7 mouse cellular contexts compared by ENCODE assay signal in the genomic region with DNA sequence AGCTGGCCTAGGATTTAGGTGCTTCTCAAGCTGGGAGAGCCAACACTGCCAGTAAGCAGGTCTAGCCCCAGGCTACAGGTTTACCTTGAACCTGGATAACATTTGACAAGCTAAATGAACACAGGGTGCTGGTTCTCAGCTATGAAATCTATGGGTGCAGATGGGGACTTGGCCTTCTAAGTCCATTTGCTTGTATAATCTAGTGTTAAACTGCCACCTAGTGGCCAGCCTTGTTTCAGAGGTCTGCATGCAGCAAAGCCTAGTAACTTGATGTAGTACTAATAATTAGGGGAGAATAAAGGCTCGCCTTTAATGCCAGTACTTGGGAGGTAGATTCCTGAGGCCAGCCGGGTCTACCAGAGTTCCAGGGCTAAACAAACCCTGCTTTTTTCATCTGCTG. TPM values are rescaled to one million over a fixed set of nuclear protein-coding genes. Genes with fewer than 3 reads are reported as not detected.
DNase-seq lines count a peak whose midpoint lies in the region; ATAC-seq and TF ChIP-seq lines count a peak whose summit lies in the region.

No protein-coding gene starts in this region.

- 7% methylated on average over 2 of the region's 2 CpGs for WGBS in forebrain, embryonic 15.5 days
- WGBS in hindbrain, embryonic 14.5 days = 20% methylated on average over 2 of the region's 2 CpGs

- H3K9ac ChIP-seq in forebrain, embryonic 15.5 days (replicated peaks) = no peak overlapping the region; the same call in 1 of the 2 replicates
- H3K9ac ChIP-seq in hindbrain, embryonic 14.5 days = no peak overlapping the region

- POLR2A ChIA-PET in Patski (lab: Charles Lee) = no interaction called here

- no peak for DNase-seq in Patski (ENCODE audit: low read depth, low spot score)
- peak; percentile 87 for DNase-seq in c-Kit-positive CD71-positive TER-119-positive erythroid progenitor cells, embryonic 14.5 days (ENCODE audit: low spot score)
- peak; percentile 86 for DNase-seq in hindbrain, embryonic 14.5 days (ENCODE audit: low spot score)
- peak; percentile 53 to 77 for DNase-seq in left cerebral cortex, adult 18-20 months (ENCODE audit: low spot score in 2 of 2)
- DNase-seq in lung, postnatal 4 days = peak; percentile 58 to 85
- DNase-seq in spleen, adult 12 weeks (ENCODE audit: low spot score) = peak; percentile 65

- peak; percentile 50 for TF ChIP-seq CTCF in Patski (IDR thresholded peaks at IDR 0.05)

- H3K36me3 ChIP-seq in forebrain, embryonic 15.5 days = peaks cover 31% of the 10 kb centered on the region
- peaks cover 51% of the 10 kb centered on the region for H3K36me3 ChIP-seq in hindbrain, embryonic 14.5 days (replicated peaks; ENCODE audit: control insufficient read depth, insufficient read depth)

- no peaks in the 10 kb centered on the region for H3K9me3 ChIP-seq in forebrain, embryonic 15.5 days
- H3K9me3 ChIP-seq in hindbrain, embryonic 14.5 days (ENCODE audit: control insufficient read depth, low read length) = no peaks in the 10 kb centered on the region

- H3K4me2 ChIP-seq in forebrain, embryonic 15.5 days (replicated peaks) = peak overlapping the region; percentile 23
- H3K4me2 ChIP-seq in hindbrain, embryonic 14.5 days (replicated peaks) = peak overlapping the region; percentile 56

- H3K27ac ChIP-seq in forebrain, embryonic 15.5 days (replicated peaks) = peak overlapping the region; percentile 48; the same call in 1 of the 2 replicates
- H3K27ac ChIP-seq in hindbrain, embryonic 14.5 days = no peak overlapping the region

- H3K4me3 ChIP-seq in forebrain, embryonic 15.5 days = peak overlapping the region; percentile 2; the same call in 1 of the 2 replicates
- peak overlapping the region; percentile 5 for H3K4me3 ChIP-seq in hindbrain, embryonic 14.5 days (replicated peaks; ENCODE audit: low read length)

- peaks cover 56% of the 10 kb centered on the region for H3K4me1 ChIP-seq in forebrain, embryonic 15.5 days
- peaks cover 42% of the 10 kb centered on the region for H3K4me1 ChIP-seq in hindbrain, embryonic 14.5 days (replicated peaks; ENCODE audit: control insufficient read depth, insufficient read depth, low read length)

- no peak for ATAC-seq in Patski
- ATAC-seq in forebrain, embryonic 15.5 days (replicated peaks) = no peak
- ATAC-seq in hindbrain, embryonic 14.5 days (ENCODE audit: low FRiP score) = no peak

- CTCF ChIA-PET in Patski (lab: Charles Lee) = interaction anchor here (0.6 to 4.2 kb wide), 5 partner anchors 48 to 189 kb away, joined by 3 to 30 read pairs (median 3); no protein-coding TSS in a partner anchor

- in situ Hi-C loops in Patski (cut with MboI; ENCODE audit: low pct_unique_long_range_greater_than_20kb) = no loop called here

- H3K27me3 ChIP-seq in Patski = no peaks in the 10 kb centered on the region
- H3K27me3 ChIP-seq in forebrain, embryonic 15.5 days = no peaks in the 10 kb centered on the region
- H3K27me3 ChIP-seq in hindbrain, embryonic 14.5 days (ENCODE audit: control insufficient read depth, insufficient read depth, low read length) = no peaks in the 10 kb centered on the region

RNA-seq across cellular contexts. Expression of a gene that starts 4.5 kb away (rescaled TPM):
- 1,252 TPM for polyA plus RNA-seq in Patski (2021)
- 3,198 TPM in 2 replicates for polyA plus RNA-seq in forebrain, embryonic 15.5 days (2015; fragmentation: Nextera tagmentation; extraction: Ambion mirVana)
- 2,885 and 3,458 TPM in 2 replicates for polyA plus RNA-seq in hindbrain, embryonic 14.5 days (2014; fragmentation: Nextera tagmentation; extraction: Ambion mirVana)
- 1,000 to 10,000 TPM; 2,352 to 2,482 TPM for total RNA-seq in left cerebral cortex, adult 18-20 months (2021)
